Mouse (Mus musculus): ENCODE results near the gene Mettl6.

DNA sequence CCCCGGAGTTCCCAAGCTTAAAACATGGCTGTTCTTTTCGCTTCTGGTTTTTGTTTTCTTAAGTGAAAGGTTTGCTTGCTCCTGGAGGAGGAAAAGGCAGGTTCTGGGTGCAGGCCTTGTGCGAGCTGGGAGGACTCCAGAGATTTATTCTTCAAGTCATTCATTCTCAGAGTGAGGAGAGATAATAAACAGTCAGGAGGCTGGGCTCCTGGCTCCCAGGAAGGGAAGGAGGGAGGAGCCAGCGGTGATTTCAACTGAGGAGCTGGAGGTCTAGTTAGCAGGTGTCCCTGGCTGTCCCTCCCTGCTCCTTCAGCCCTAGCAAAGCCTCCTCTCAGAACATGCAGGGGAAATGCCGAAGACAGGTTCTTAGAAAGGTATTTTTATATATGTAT, 65.8 kb downstream of the Mettl6 start:
- no peak for TF ChIP-seq POLR2A (IDR thresholded peaks at IDR 0.05; ENCODE audit: low read depth, low read length)
- no peak for TF ChIP-seq CTCF (conservative IDR thresholded peaks at IDR 0.05; ENCODE audit: insufficient read depth, insufficient read length, low read depth, low read length)

Data from kidney, adult 2 months (tissue).